Mouse (Mus musculus): ENCODE results near the gene Amotl1. TPM values are rescaled to one million over a fixed set of nuclear protein-coding genes. Genes with fewer than 3 reads are reported as not detected.

Gene Amotl1
- polyA plus RNA-seq, 1 experiment from 2014 or later, result 22.4 TPM

- no peak for DNase-seq (ENCODE audit: low spot score)
- 88% methylated on average over 8 of the region's 8 CpGs for WGBS
- no peaks in the 10 kb centered on the region for H3K36me3 ChIP-seq (ENCODE audit: control insufficient read depth, insufficient read depth, low read length)
- H3K27ac ChIP-seq (ENCODE audit: low read depth), result no peak overlapping the region
- no peak overlapping the region for H3K4me3 ChIP-seq (ENCODE audit: low read depth, low read length)
- no peak for ATAC-seq (replicated peaks; ENCODE audit: low FRiP score, low TSS enrichment, low read depth)
- H3K27me3 ChIP-seq (replicated peaks; ENCODE audit: control insufficient read depth, insufficient read depth, low read length), result no peaks in the 10 kb centered on the region
- no peak overlapping the region for H3K4me2 ChIP-seq (ENCODE audit: low read length)
- H3K9me3 ChIP-seq (ENCODE audit: control insufficient read depth, low read length), result 0 out of 2 replicates have a peak, but pooled peaks cover 3% of the 10 kb centered on the region
- no peak overlapping the region for H3K9ac ChIP-seq (ENCODE audit: low read length)
- peaks cover 3% of the 10 kb centered on the region; the same call in 1 of the 2 replicates for H3K4me1 ChIP-seq (replicated peaks; ENCODE audit: control insufficient read depth, insufficient read depth, low read length)
Measured at GRCm38 (mm10) chr9:14647849-14648248, 3.0 kb upstream of the Amotl1 start.

GRCm38 (mm10) chr9:14646641-14647040, 1.8 kb upstream of the Amotl1 start:
- Histone ChIP-seq H3K4me3 (ENCODE audit: low read depth, low read length) (no peak overlapping the region), H3K4me1 (replicated peaks; ENCODE audit: control insufficient read depth, insufficient read depth, low read length) (peaks cover 6% of the 10 kb centered on the region; the same call in 1 of the 2 replicates), H3K36me3 (ENCODE audit: control insufficient read depth, insufficient read depth, low read length) (no peaks in the 10 kb centered on the region), H3K9ac (ENCODE audit: low read length) (no peak overlapping the region), H3K27ac (ENCODE audit: low read depth) (no peak overlapping the region), H3K27me3 (replicated peaks; ENCODE audit: control insufficient read depth, insufficient read depth, low read length) (no peaks in the 10 kb centered on the region), H3K4me2 (ENCODE audit: low read length) (no peak overlapping the region), H3K9me3 (ENCODE audit: control insufficient read depth, low read length) (0 out of 2 replicates have a peak, but pooled peaks cover 3% of the 10 kb centered on the region)
- WGBS, result 97% methylated on average over 1 of the region's 1 CpGs
- ATAC-seq (replicated peaks; ENCODE audit: low FRiP score, low TSS enrichment, low read depth) (no peak), DNase-seq (ENCODE audit: low spot score) (no peak)

DNA sequence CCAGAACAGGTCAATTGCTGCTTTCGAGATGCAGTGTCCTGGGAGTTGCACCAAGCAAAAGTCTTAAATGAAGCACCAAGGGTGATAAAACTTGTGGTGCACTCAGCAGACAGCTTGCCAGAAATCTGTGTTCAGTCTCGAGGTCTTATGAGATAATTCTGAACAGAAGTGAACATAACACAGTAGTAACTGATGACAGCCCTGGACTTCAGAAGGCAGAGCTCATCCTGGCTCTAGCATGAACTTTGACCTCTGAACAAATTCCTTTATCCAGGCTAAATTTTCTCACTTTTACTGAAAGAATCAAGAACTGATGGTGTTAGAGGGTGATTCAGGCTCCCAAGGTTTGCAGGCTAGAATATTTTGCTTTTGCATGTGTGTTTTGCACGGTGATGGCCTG, 1.2 kb upstream of the Amotl1 start:
- Histone ChIP-seq H3K27ac (ENCODE audit: low read depth) (no peak overlapping the region), H3K4me3 (ENCODE audit: low read depth, low read length) (no peak overlapping the region), H3K27me3 (replicated peaks; ENCODE audit: control insufficient read depth, insufficient read depth, low read length) (no peaks in the 10 kb centered on the region), H3K4me2 (ENCODE audit: low read length) (no peak overlapping the region), H3K9ac (ENCODE audit: low read length) (no peak overlapping the region), H3K36me3 (ENCODE audit: control insufficient read depth, insufficient read depth, low read length) (no peaks in the 10 kb centered on the region), H3K9me3 (ENCODE audit: control insufficient read depth, low read length) (0 out of 2 replicates have a peak, but pooled peaks cover 3% of the 10 kb centered on the region), H3K4me1 (replicated peaks; ENCODE audit: control insufficient read depth, insufficient read depth, low read length) (peaks cover 6% of the 10 kb centered on the region; the same call in 1 of the 2 replicates)
- WGBS, result 72% methylated on average over 3 of the region's 3 CpGs
- DNase-seq (ENCODE audit: low spot score), result no peak
- no peak for ATAC-seq (replicated peaks; ENCODE audit: low FRiP score, low TSS enrichment, low read depth)

- Histone ChIP-seq H3K27me3 (replicated peaks; ENCODE audit: control insufficient read depth, insufficient read depth, low read length) (no peaks in the 10 kb centered on the region), H3K4me3 (ENCODE audit: low read depth, low read length) (no peak overlapping the region), H3K4me2 (ENCODE audit: low read length) (no peak overlapping the region), H3K9me3 (ENCODE audit: control insufficient read depth, low read length) (0 out of 2 replicates have a peak, but pooled peaks cover 3% of the 10 kb centered on the region), H3K4me1 (replicated peaks; ENCODE audit: control insufficient read depth, insufficient read depth, low read length) (peaks cover 12% of the 10 kb centered on the region), H3K9ac (ENCODE audit: low read length) (no peak overlapping the region), H3K27ac (ENCODE audit: low read depth) (no peak overlapping the region), H3K36me3 (ENCODE audit: control insufficient read depth, insufficient read depth, low read length) (no peaks in the 10 kb centered on the region)
- WGBS, result 73% methylated on average over 6 of the region's 6 CpGs
- ATAC-seq (replicated peaks; ENCODE audit: low FRiP score, low TSS enrichment, low read depth) (no peak), DNase-seq (ENCODE audit: low spot score) (no peak)
Measured at GRCm38 (mm10) chr9:14643328-14643727, 1.5 kb downstream of the Amotl1 start.

DNA sequence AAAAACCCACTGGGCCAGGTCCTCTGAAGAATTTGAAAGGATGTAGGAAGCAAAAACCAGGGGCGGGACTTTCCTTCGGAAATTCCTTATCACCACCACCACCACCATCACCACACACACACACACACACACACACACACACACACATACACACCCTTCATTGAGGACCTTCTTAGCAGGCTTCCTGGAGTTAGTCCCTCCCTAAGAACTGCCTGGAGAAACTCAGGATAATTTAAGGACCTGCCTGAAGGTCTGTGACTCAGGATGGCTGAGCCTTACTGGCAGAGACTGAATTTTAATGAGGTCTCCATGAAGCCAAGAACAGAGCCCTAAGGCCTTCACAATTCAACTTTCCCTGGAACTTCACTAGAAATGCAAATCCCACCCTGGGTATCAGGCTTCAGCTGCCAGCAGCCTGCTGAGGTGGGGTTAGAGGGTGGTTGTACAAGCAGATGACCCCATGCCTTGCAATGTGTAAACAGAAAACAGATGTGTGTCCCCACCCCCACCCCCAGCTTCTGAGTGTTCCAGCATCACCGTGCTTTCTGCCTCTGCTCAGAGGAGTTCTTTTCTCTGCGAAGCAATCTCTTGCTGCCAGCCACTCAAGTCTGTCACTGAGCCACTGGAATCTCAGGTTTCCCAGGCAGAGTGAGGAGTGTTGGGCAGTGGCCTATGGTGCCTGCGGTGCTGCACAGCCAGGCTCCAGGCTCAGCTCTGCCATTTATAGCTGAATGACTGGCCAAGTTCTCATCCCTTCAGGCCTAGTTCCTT, 2.4 kb downstream of the Amotl1 start:
- Histone ChIP-seq H3K27me3 (replicated peaks; ENCODE audit: control insufficient read depth, insufficient read depth, low read length) (no peaks in the 10 kb centered on the region), H3K4me1 (replicated peaks; ENCODE audit: control insufficient read depth, insufficient read depth, low read length) (peaks cover 12% of the 10 kb centered on the region), H3K27ac (ENCODE audit: low read depth) (peak overlapping the region; percentile 22; the same call in 1 of the 2 replicates), H3K4me2 (ENCODE audit: low read length) (no peak overlapping the region), H3K4me3 (ENCODE audit: low read depth, low read length) (no peak overlapping the region), H3K9ac (ENCODE audit: low read length) (no peak overlapping the region), H3K9me3 (ENCODE audit: control insufficient read depth, low read length) (0 out of 2 replicates have a peak, but pooled peaks cover 3% of the 10 kb centered on the region), H3K36me3 (ENCODE audit: control insufficient read depth, insufficient read depth, low read length) (no peaks in the 10 kb centered on the region)
- no peak for DNase-seq (ENCODE audit: low spot score)
- no peak for ATAC-seq (replicated peaks; ENCODE audit: low FRiP score, low TSS enrichment, low read depth)
- WGBS, result 25% methylated on average over 5 of the region's 5 CpGs

DNA sequence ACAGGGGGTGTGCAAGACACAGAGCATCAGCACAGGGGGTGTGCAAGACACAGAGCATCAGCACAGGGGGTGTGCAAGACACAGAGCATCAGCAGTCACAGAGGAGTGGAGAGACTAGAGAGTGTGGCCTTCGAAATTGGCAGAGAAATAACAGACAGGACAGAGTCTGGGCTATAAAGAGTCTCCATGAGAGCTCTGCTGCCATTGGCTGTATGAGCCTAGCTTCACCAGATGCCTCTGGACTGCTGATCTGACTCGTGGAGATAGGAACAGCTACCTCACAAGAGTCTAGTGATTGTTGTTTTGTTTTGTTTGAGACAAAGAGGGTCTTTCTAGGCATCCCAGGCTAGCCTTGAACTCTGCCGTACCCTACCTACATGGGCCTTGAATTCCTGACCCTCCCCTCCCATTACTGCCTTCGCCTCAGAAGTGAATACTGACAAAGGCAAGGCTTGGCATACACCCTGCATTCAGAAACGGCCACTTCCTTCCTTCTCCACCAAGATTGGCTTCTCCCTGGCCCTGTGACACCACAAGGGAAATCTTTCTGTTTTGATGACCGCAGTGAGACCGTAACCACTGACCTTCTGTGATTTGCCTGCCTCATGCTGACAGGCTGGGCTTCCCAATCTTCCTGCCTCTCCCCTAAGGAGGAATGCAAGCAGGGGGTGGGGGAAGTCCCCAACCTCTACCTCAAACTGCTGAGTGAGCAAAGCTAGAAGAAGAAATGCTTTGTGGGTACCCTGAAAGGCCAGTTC, 3.4 kb downstream of the Amotl1 start:
- H3K4me2 ChIP-seq (ENCODE audit: low read length), result no peak overlapping the region
- H3K36me3 ChIP-seq (ENCODE audit: control insufficient read depth, insufficient read depth, low read length), result no peaks in the 10 kb centered on the region
- no peak overlapping the region for H3K4me3 ChIP-seq (ENCODE audit: low read depth, low read length)
- no peak for ATAC-seq (replicated peaks; ENCODE audit: low FRiP score, low TSS enrichment, low read depth)
- DNase-seq (ENCODE audit: low spot score), result no peak
- H3K27me3 ChIP-seq (replicated peaks; ENCODE audit: control insufficient read depth, insufficient read depth, low read length), result no peaks in the 10 kb centered on the region
- H3K9me3 ChIP-seq (ENCODE audit: control insufficient read depth, low read length), result 0 out of 2 replicates have a peak, but pooled peaks cover 1% of the 10 kb centered on the region
- WGBS, result 42% methylated on average over 7 of the region's 7 CpGs
- peak overlapping the region; percentile 3; the same call in 1 of the 2 replicates for H3K27ac ChIP-seq (ENCODE audit: low read depth)
- H3K9ac ChIP-seq (ENCODE audit: low read length), result no peak overlapping the region
- peaks cover 12% of the 10 kb centered on the region for H3K4me1 ChIP-seq (replicated peaks; ENCODE audit: control insufficient read depth, insufficient read depth, low read length)

- Histone ChIP-seq H3K4me2 (ENCODE audit: low read length) (no peak overlapping the region), H3K9me3 (ENCODE audit: control insufficient read depth, low read length) (no peaks in the 10 kb centered on the region), H3K36me3 (ENCODE audit: control insufficient read depth, insufficient read depth, low read length) (no peaks in the 10 kb centered on the region), H3K9ac (ENCODE audit: low read length) (no peak overlapping the region), H3K27ac (ENCODE audit: low read depth) (no peak overlapping the region), H3K27me3 (replicated peaks; ENCODE audit: control insufficient read depth, insufficient read depth, low read length) (no peaks in the 10 kb centered on the region), H3K4me3 (ENCODE audit: low read depth, low read length) (no peak overlapping the region), H3K4me1 (replicated peaks; ENCODE audit: control insufficient read depth, insufficient read depth, low read length) (peaks cover 11% of the 10 kb centered on the region)
- ATAC-seq (replicated peaks; ENCODE audit: low FRiP score, low TSS enrichment, low read depth) (no peak), DNase-seq (ENCODE audit: low spot score) (no peak)
- 53% methylated on average over 3 of the region's 3 CpGs for WGBS
Measured at GRCm38 (mm10) chr9:14636244-14636643, 8.6 kb downstream of the Amotl1 start.

GRCm38 (mm10) chr9:14635551-14635950, 9.3 kb downstream of the Amotl1 start:
- WGBS, result 59% methylated on average over 7 of the region's 7 CpGs
- H3K9me3 ChIP-seq (ENCODE audit: control insufficient read depth, low read length), result no peaks in the 10 kb centered on the region

More at GRCm38 (mm10) chr9:14635551-14635950, 9.3 kb downstream of the Amotl1 start:
- no peak overlapping the region for H3K27ac ChIP-seq (ENCODE audit: low read depth)
- no peaks in the 10 kb centered on the region for H3K27me3 ChIP-seq (replicated peaks; ENCODE audit: control insufficient read depth, insufficient read depth, low read length)
- H3K36me3 ChIP-seq (ENCODE audit: control insufficient read depth, insufficient read depth, low read length), result no peaks in the 10 kb centered on the region
- no peak overlapping the region for H3K4me3 ChIP-seq (ENCODE audit: low read depth, low read length)
- peaks cover 6% of the 10 kb centered on the region for H3K4me1 ChIP-seq (replicated peaks; ENCODE audit: control insufficient read depth, insufficient read depth, low read length)
- no peak for DNase-seq (ENCODE audit: low spot score)
- H3K9ac ChIP-seq (ENCODE audit: low read length), result no peak overlapping the region
- no peak overlapping the region for H3K4me2 ChIP-seq (ENCODE audit: low read length)
- no peak for ATAC-seq (replicated peaks; ENCODE audit: low FRiP score, low TSS enrichment, low read depth)
